Mouse (Mus musculus) olfactory bulb, adult 2 months (tissue): ENCODE measurements around the gene Gm3488. TPM values are rescaled to one million over a fixed set of nuclear protein-coding genes. Genes with fewer than 3 reads are reported as not detected.
"Not testable (repeated sequence)": the region's sequence is repeated elsewhere in the genome, so short reads cannot be mapped to it uniquely, and the experiment has no call there.

ENCODE experiments used
- H3K27ac ChIP-seq: fragments of 200-500 bp; 2 replicates; pipeline ENCODE4 v1.5.1; 2012; ENCODE audit warnings: low read depth, low read length; ENCODE audit not compliant: insufficient read depth
- H3K4me1 ChIP-seq: fragments of 200-500 bp; 2 replicates; pipeline ENCODE4 v1.6.1; 2012; ENCODE audit warnings: low read length; ENCODE audit not compliant: control insufficient read depth, insufficient read depth
- H3K4me3 ChIP-seq: fragments of 200-500 bp; 2 replicates; pipeline ENCODE4 v1.5.1; 2012; ENCODE audit warnings: mild to moderate bottlenecking, low read depth, low read length, moderate library complexity; ENCODE audit not compliant: insufficient read depth
- WGBS: fragments of 180-500 bp; shearing (Covaris S2); methylation state at CpG from one replicate; pipeline ENCODE4 v1.1.7; 2018; 5-methylcytosine and 5-hydroxymethylcytosine counted together
- polyA plus RNA-seq: library from polyadenylated mRNA; stranded (reverse); fragments of >200 nt; gene quantifications from 2 replicates; pipeline ENCODE4 v1.2.4, GENCODE M21; 2012; ENCODE audit warnings: low replicate concordance; ENCODE audit not compliant: missing spikeins, insufficient read depth, insufficient read length

Gm3488 gene
- polyA plus RNA-seq = not detected in 2 replicates

DNA sequence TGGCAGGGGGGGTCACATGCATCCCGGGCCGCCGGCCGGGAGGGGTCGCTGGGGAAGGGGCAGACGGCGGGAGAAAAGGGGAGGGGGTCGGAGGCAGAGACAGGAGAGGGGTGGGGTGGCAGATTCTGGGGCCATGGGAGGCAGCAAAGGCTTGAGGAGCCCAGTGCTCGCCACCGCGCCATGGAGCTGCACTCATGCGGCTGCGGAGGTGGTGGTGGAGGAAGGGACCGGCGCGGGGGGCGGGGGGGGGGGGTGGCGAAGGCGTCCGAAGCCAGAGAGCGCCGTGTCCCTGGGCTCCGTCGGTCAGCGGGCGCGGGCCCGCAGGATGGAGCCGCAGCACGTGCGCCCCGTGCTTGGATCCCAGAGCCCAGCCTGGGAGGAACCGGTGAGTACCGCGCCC lies at the start of gene Gm3488:
TSS of gene Gm3488 (plus strand) at position 301 of the 400 bp plus-strand sequence.
- not testable (repeated sequence) for H3K27ac ChIP-seq, H3K4me3 ChIP-seq, H3K4me1 ChIP-seq
- no CpG with 5 or more reads among the region's 35 CpGs for WGBS

DNA sequence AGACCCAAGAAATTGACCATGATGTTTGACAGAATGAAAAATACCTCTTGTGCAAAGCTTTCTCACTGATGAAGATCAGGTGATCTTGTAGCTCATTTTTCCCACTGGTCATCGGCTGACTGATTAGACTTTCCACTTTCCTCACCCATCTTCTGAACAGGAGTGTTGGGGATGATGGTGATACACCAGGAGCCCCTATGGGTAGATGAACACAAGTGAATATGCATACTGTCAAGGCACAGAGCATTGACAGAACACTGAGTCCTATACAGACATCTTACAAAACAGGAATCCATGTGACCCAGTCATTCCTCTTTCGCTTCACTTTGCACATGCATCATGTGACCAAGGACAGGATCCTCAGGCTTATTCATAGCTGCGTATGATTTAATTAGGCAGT lies 46.1 kb upstream of the Gm3488 start, which contains the start of gene Gm3194:
TSS of gene Gm3194 (minus strand) at position 101 of the 400 bp plus-strand sequence.
- H3K27ac ChIP-seq, H3K4me3 ChIP-seq, H3K4me1 ChIP-seq: not testable (repeated sequence)
- no CpG with 5 or more reads among the region's 3 CpGs for WGBS

DNA sequence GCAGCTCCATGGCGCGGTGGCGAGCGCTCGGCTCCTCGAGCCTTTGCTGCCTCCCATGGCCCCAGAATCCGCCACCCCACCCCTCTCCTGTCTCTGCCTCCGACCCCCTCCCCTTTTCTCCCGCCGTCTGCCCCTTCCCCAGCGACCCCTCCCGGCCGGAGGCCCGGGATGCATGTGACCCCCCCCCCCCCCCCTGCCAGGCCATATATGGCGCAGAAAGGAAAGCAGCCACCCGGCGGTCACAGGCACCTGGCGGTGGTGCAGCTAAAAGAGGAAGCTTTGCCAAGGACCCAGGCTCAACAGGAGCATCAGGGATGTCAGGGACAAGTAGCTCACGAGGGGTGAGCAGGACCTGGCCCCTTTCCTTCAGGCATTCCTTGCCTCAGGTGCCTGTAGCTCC lies 41.0 kb upstream of the Gm3488 start:
- WGBS = no CpG with 5 or more reads among the region's 19 CpGs
- not testable (repeated sequence) for H3K4me1 ChIP-seq, H3K4me3 ChIP-seq

DNA sequence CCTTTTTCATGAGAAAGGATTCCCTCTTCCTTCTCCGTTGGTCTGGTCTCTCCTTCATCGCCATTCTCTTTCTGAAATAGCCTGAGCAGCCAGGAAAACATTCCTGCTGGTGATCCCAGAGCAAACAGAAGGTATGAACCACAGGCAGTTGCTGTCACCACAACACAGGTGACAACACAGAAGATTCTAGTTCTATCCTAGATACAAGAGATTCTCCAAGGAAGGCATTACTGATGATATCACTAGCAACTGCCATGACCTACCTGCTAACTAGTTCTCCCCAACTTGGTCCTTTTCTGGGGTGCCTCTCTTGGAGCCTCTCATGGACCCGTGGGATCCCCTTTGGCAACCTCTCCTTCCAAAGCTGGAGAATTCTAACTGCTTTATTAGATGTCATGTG lies 23.7 kb upstream of the Gm3488 start, which contains the start of gene Gm8246:
TSS of gene Gm8246 (minus strand) at position 101 of the 400 bp plus-strand sequence.
- H3K4me1 ChIP-seq, H3K27ac ChIP-seq, H3K4me3 ChIP-seq: not testable (repeated sequence)
- no CpG with 5 or more reads among the region's 3 CpGs for WGBS

More for the DNA sequence above, 41.0 kb upstream of the Gm3488 start:
- H3K27ac ChIP-seq = not testable (repeated sequence)

DNA sequence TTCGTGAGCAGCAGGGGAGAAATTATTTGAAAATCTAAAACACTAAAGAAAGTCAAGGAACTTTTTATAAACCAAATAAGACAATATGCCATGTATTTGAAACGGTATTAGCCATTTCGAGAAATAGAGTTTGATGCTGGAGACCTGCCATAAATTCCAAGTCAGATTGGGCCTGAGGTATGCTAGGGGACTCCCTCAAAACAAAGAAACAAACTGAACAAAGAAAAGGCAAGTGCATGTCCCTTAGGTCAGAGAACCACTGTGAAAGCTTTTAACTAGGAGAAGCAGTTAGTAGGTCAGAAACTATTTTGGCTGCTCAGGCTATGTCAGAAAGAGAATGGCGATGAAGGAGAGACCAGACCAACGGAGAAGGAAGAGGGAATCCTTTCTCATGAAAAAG lies 17.6 kb upstream of the Gm3488 start, which contains the start of gene Gm3187:
TSS of gene Gm3187 (plus strand) at position 301 of the 400 bp plus-strand sequence.
- H3K4me1 ChIP-seq, H3K27ac ChIP-seq, H3K4me3 ChIP-seq: not testable (repeated sequence)
- 89% methylated on average over 4 of the region's 5 CpGs for WGBS

DNA sequence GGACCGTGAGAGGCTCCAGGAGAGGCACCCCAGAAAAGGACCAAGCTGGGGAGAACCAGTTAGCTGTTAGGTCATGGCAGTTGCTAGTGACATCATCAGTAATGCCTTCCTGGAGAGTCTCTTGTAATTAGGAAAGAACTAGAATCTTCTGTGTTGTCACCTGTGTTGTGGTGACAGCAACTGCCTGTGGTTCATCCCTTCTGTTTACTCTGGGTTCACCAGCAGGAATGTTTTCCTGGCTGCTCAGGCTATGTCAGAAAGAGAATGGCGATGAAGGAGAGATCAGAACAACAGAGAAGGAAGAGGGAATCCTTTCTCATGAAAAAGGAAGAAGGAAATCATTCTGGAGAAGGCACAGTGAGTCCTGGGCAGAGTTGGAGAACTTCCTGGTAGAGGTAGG lies 36.7 kb downstream of the Gm3488 start, which contains the start of gene Gm3532:
TSS of gene Gm3532 (plus strand) at position 301 of the 400 bp plus-strand sequence.
- H3K27ac ChIP-seq, H3K4me1 ChIP-seq, H3K4me3 ChIP-seq: not testable (repeated sequence)
- WGBS = no CpG with 5 or more reads among the region's 2 CpGs

Other genes starting within 250 kb of the Gm3488 start
- not detected in 2 replicates for gene Gm3526, start 241.1 kb upstream of the Gm3488 start, polyA plus RNA-seq
- gene Gm3542, start 166.7 kb upstream of the Gm3488 start, polyA plus RNA-seq = not detected in 2 replicates
- gene Gm3500, start 112.6 kb upstream of the Gm3488 start, polyA plus RNA-seq = not detected in 2 replicates
- not detected in 2 replicates for gene Gm3194, start 46.2 kb upstream of the Gm3488 start, polyA plus RNA-seq
- gene Gm8246, start 23.8 kb upstream of the Gm3488 start, polyA plus RNA-seq = not detected in 2 replicates
- not detected in 2 replicates for gene Gm3187, start 17.5 kb upstream of the Gm3488 start, polyA plus RNA-seq
- not detected in 2 replicates for gene Gm3532, start 36.8 kb downstream of the Gm3488 start, polyA plus RNA-seq
- gene Gm8265, start 131.4 kb downstream of the Gm3488 start, polyA plus RNA-seq = not detected in 2 replicates
- not detected in 2 replicates for gene Gm9603, start 185.8 kb downstream of the Gm3488 start, polyA plus RNA-seq
- not detected in 2 replicates for gene Gm3373, start 239.9 kb downstream of the Gm3488 start, polyA plus RNA-seq